Mouse (Mus musculus): ENCODE data around the gene Prickle4. TPM values are rescaled to one million over a fixed set of nuclear protein-coding genes. Genes with fewer than 3 reads are reported as not detected.

Gene Prickle4
- polyA plus RNA-seq, 1 experiment, result 0.13 TPM

DNA sequence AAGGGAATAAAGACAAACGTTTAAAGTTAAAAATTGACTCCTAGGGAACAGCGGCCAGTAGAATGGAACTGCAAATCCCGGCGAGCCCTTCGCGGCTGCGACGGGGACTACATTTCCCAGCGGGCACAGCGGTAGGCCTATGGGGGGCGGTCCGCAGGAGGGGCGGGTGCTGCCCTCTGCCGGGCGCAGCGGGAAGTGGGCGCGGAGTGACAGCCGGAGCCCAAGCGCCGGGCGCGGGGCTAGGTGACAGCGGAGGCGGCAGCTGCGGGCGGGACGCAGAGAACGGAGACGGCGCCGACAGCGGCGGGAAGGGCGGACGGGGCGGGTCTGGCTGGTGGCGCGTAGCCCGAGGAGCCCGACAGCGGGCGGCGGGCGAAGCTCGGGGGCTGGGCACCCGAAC is 42.3 kb upstream of the Prickle4 start, which contains the start of gene Tfeb:
Gene Tfeb (plus strand): TSS at position 175 of the 400 bp plus-strand sequence.
- Histone ChIP-seq H3K36me3 (ENCODE audit: control insufficient read depth) (no peaks in the 10 kb centered on the region), H3K4me3 (replicated peaks) (peak within 1 kb of the TSS; percentile 75), H3K9me3 (ENCODE audit: control insufficient read depth, low read length) (no peaks in the 10 kb centered on the region), H3K27me3 (ENCODE audit: control insufficient read depth) (peaks cover 27% of the 10 kb centered on the region), H3K4me1 (ENCODE audit: control insufficient read depth) (peaks cover 31% of the 10 kb centered on the region)
- TF ChIP-seq GATA1 (IDR thresholded peaks at IDR 0.05; ENCODE audit: low read length) (no peak), TAL1 (IDR thresholded peaks at IDR 0.05; ENCODE audit: low read length) (no peak)

DNA sequence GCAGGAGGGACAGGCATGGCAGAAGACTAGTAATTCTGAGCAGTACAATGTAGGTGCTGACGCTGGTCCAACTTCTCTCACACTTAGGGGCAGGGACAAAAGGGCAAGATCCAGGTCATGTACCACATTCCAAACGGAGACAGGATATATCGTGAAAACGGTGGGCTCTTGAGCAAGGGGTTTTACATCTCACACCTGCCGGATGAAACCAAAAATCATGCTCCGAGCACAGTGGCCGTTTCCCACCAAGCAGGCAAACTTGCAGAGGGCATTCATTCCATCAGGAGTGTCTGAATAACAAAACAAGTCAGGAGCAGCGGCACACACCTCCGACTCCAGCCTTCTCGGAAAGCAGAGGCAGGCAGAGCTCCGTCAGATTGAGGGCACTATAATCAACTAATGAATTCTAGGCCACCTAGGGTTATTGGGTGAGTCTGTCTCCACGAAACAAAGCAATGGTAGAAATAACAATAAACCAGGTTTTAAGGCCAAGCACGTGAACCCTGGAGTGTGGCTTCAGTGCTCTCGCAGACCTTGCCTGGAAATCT is 41.1 kb upstream of the Prickle4 start:
- Histone ChIP-seq H3K9me3 (ENCODE audit: control insufficient read depth, low read length) (no peaks in the 10 kb centered on the region), H3K27me3 (ENCODE audit: control insufficient read depth) (peaks cover 27% of the 10 kb centered on the region), H3K4me3 (replicated peaks) (no peak overlapping the region), H3K4me1 (ENCODE audit: control insufficient read depth) (peaks cover 31% of the 10 kb centered on the region), H3K36me3 (ENCODE audit: control insufficient read depth) (no peaks in the 10 kb centered on the region)
- TF ChIP-seq GATA1 (IDR thresholded peaks at IDR 0.05; ENCODE audit: low read length), result no peak
- no peak for TF ChIP-seq TAL1 (IDR thresholded peaks at IDR 0.05; ENCODE audit: low read length)

DNA sequence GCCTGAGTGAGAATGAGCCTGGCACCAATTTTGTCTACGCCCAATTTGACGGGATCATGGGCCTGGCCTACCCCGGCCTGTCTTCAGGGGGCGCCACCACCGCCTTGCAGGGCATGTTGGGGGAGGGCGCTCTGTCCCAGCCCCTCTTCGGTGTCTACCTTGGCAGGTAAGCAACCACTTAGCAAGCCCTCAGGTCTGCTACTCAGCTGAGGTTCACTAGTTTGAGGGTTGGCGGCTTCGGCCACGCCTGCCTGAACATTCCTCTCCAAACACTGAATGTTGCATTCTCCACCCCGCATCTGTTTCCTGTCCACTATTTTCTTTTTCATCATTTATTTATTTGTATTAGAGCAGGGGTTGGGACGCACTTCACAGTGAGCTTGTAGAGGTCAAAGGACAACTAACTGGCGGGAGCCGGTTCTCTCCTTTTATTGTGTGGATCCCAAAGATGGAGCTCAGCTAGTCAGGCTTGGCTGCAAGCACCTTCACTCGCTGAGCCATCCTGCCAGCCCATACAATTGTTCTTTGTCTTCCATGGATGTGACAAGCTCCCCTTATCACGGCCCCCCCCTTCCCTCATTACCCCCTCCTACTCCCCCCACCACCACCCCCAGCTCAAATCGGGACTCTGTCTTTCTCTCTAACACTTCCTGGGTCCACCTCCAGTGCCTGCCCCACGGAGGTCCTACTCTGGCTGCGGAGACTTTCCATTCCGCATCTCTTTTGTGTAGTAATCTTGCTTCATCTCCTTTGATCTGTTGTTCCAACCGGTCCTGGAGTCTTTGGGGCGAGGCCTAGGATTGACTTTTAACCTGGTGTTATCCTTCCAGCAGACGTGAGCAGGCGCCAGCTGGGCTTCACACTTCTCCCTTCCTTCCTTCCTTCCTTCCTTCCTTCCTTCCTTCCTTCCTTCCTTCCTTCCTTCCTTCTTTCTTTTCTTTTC is 36.4 kb upstream of the Prickle4 start:
- no peaks in the 10 kb centered on the region for H3K36me3 ChIP-seq (ENCODE audit: control insufficient read depth)
- no peaks in the 10 kb centered on the region for H3K9me3 ChIP-seq (ENCODE audit: control insufficient read depth, low read length)
- no peak for TF ChIP-seq TAL1 (IDR thresholded peaks at IDR 0.05; ENCODE audit: low read length)
- no peak for TF ChIP-seq GATA1 (IDR thresholded peaks at IDR 0.05; ENCODE audit: low read length)
- H3K4me1 ChIP-seq (ENCODE audit: control insufficient read depth), result no peaks in the 10 kb centered on the region
- no peak overlapping the region for H3K4me3 ChIP-seq (replicated peaks)
- H3K27me3 ChIP-seq (ENCODE audit: control insufficient read depth), result peaks cover 2% of the 10 kb centered on the region; the same call in 1 of the 2 replicates

DNA sequence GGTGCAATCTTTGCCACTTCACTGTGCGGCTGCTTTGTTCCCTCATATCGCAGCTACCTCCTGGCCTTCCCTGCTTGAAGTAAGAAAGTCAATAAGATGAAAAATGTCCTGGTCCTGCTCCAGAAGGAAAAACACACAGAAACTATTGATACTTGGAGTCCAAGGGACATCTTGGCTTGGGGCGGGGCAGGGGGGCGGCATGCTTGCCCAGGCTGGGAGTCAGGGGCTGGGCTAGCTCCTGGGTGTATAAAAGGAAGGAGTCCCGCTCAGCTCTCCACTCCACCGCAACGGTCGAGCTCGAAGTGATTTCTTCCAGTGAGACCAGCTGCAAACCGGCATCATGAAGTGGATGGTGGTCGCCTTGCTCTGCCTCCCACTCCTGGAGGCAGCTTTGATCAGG is 32.0 kb upstream of the Prickle4 start, which contains the start of gene Pgc:
Gene Pgc (plus strand): TSS at position 277 of the 400 bp plus-strand sequence.
- TF ChIP-seq GATA1 (IDR thresholded peaks at IDR 0.05; ENCODE audit: low read length) (no peak), TAL1 (IDR thresholded peaks at IDR 0.05; ENCODE audit: low read length) (no peak)
- no peaks in the 10 kb centered on the region for H3K36me3 ChIP-seq (ENCODE audit: control insufficient read depth)
- no peak within 1 kb of the TSS for H3K4me3 ChIP-seq (replicated peaks)
- no peaks in the 10 kb centered on the region for H3K4me1 ChIP-seq (ENCODE audit: control insufficient read depth)
- H3K9me3 ChIP-seq (ENCODE audit: control insufficient read depth, low read length), result no peaks in the 10 kb centered on the region
- H3K27me3 ChIP-seq (ENCODE audit: control insufficient read depth), result peaks cover 2% of the 10 kb centered on the region; the same call in 1 of the 2 replicates

DNA sequence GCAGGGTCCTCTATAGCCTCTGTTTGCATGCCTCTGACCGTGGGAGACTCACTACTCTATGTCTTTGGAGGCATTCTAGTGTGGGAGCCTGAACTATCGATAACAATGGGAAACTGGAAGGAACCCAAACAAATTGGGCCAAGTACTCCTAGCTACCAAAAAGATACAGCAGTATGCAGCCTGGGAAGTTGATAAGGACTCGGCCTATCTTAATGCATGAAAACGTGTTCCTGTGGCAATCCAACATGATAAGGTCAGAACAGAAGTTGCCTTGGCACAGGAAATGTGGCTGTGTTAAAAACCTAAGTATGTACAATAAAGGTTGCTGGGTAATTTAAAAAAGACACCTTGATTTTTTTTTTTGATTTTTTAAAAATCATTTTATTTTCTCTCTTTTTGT is 26.6 kb upstream of the Prickle4 start:
- Histone ChIP-seq H3K36me3 (ENCODE audit: control insufficient read depth) (no peaks in the 10 kb centered on the region), H3K4me3 (replicated peaks) (no peak overlapping the region), H3K9me3 (ENCODE audit: control insufficient read depth, low read length) (no peaks in the 10 kb centered on the region), H3K27me3 (ENCODE audit: control insufficient read depth) (0 out of 2 replicates have a peak, but pooled peaks cover 1% of the 10 kb centered on the region), H3K4me1 (ENCODE audit: control insufficient read depth) (no peaks in the 10 kb centered on the region)
- no peak for TF ChIP-seq TAL1 (IDR thresholded peaks at IDR 0.05; ENCODE audit: low read length)
- no peak for TF ChIP-seq GATA1 (IDR thresholded peaks at IDR 0.05; ENCODE audit: low read length)

DNA sequence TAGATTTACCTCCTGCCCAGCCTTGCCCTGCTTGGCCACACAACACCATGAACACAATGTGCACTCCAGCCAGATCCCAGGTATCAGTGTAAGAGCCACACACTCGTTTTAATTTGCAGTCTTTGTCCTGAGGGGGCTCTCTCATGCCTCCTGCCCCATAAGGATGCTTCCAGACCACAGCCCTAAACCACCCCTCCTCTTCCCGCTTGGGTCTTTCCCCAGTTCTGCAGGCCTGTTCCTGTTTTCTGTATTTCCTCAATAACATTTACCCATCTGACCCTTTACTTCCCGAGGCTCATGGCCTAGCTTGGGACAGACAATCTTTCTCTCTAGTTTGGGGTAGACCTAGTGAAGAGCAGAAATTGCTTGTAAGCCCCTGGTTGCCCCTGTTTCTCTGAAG is 20.5 kb upstream of the Prickle4 start:
- TF ChIP-seq GATA1 (IDR thresholded peaks at IDR 0.05; ENCODE audit: low read length), result no peak
- TF ChIP-seq TAL1 (IDR thresholded peaks at IDR 0.05; ENCODE audit: low read length), result no peak
- Histone ChIP-seq H3K36me3 (ENCODE audit: control insufficient read depth) (no peaks in the 10 kb centered on the region), H3K9me3 (ENCODE audit: control insufficient read depth, low read length) (no peaks in the 10 kb centered on the region), H3K4me1 (ENCODE audit: control insufficient read depth) (peaks cover under 1% of the 10 kb centered on the region), H3K27me3 (ENCODE audit: control insufficient read depth) (0 out of 2 replicates have a peak, but pooled peaks cover 3% of the 10 kb centered on the region), H3K4me3 (replicated peaks) (no peak overlapping the region)

DNA sequence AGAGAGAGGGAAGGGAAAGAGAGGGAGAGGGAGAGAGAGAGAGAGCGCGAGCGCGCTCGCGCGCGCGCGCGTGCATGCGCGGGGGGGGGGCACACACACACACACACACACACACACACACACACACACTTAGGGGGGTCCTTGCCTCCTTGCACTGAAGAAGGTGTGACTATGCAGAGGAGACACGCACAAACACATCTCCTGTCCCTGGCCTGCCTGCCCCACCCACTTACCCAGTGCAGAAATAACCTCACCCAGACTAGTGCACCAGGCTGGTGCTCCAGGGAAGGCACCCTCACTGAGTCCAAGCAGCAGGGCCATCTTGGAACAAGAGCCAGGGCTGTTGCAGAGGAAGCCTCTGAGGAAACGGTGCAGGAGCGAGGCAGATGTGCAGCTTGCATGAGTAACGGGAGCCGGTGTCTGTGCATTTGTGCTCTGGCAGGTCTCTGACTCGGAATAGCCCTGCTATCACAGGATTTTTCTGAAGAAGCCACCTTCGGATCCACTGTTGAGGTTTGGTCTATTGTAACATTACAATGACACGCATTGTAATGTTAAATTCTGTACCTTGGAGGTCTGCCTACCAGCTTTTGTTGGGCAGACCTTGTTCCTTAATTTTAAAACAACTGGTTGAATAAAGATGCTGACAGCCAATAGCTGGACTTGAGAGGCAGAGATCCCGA is 18.5 kb upstream of the Prickle4 start:
- no peak overlapping the region for H3K4me3 ChIP-seq (replicated peaks)
- no peaks in the 10 kb centered on the region for H3K36me3 ChIP-seq (ENCODE audit: control insufficient read depth)
- peaks cover 2% of the 10 kb centered on the region for H3K4me1 ChIP-seq (ENCODE audit: control insufficient read depth)
- TF ChIP-seq TAL1 (IDR thresholded peaks at IDR 0.05; ENCODE audit: low read length), result no peak
- TF ChIP-seq GATA1 (IDR thresholded peaks at IDR 0.05; ENCODE audit: low read length), result no peak
- no peaks in the 10 kb centered on the region for H3K9me3 ChIP-seq (ENCODE audit: control insufficient read depth, low read length)
- H3K27me3 ChIP-seq (ENCODE audit: control insufficient read depth), result 0 out of 2 replicates have a peak, but pooled peaks cover 3% of the 10 kb centered on the region

DNA sequence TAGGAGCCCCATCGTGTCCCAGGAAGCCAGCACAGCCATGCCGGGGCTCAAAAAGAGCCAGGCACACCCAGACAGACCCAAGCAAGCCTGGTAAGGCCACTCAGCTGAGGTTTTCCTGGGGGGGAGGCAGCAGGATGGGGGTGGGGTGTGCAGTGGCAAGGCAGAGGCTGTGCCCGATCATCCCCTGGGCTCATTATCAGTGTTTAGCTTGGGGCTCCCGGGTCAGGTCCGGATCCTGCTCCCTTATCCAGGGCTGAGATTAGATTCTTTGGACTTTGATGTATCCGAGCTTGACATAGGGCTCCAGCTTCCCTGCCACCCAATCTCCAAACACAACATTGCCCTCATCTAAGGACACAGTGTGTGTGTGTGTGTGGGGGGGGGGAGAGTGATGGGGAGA is 17.3 kb upstream of the Prickle4 start:
- TF ChIP-seq GATA1 (IDR thresholded peaks at IDR 0.05; ENCODE audit: low read length) (no peak), TAL1 (IDR thresholded peaks at IDR 0.05; ENCODE audit: low read length) (no peak)

More for the DNA sequence above, 17.3 kb upstream of the Prickle4 start:
- H3K9me3 ChIP-seq (ENCODE audit: control insufficient read depth, low read length), result no peaks in the 10 kb centered on the region
- no peaks in the 10 kb centered on the region for H3K36me3 ChIP-seq (ENCODE audit: control insufficient read depth)
- no peak overlapping the region for H3K4me3 ChIP-seq (replicated peaks)
- 0 out of 2 replicates have a peak, but pooled peaks cover 3% of the 10 kb centered on the region for H3K27me3 ChIP-seq (ENCODE audit: control insufficient read depth)
- peaks cover 2% of the 10 kb centered on the region for H3K4me1 ChIP-seq (ENCODE audit: control insufficient read depth)

Measured in erythroblast, embryonic 14.5 days (primary cell).